Mouse (Mus musculus): ENCODE data around the gene Zfp706. TPM values are rescaled to one million over a fixed set of nuclear protein-coding genes. Genes with fewer than 3 reads are reported as not detected.

The Zfp706 gene
- total and polyA plus RNA-seq, 2 experiments: 22.5 TPM

GRCm38 (mm10) chr15:36968295-36968694 is 39.3 kb downstream of the Zfp706 start:
- no peaks in the 10 kb centered on the region for H3K36me3 ChIP-seq (ENCODE audit: control insufficient read depth, insufficient read depth, low read length)
- H3K4me1 ChIP-seq (ENCODE audit: control insufficient read depth, insufficient read depth, low read length): peaks cover 2% of the 10 kb centered on the region; the same call in 1 of the 2 replicates
- no peak overlapping the region for H3K9ac ChIP-seq (ENCODE audit: low read depth, low read length)
- H3K27ac ChIP-seq (replicated peaks; ENCODE audit: insufficient read depth, low read depth, low read length): no peak overlapping the region
- no peaks in the 10 kb centered on the region for H3K27me3 ChIP-seq (ENCODE audit: control insufficient read depth, insufficient read depth, low read length)
- 10% methylated on average over 1 of the region's 1 CpGs for WGBS
- no peak for DNase-seq (ENCODE audit: extremely low read depth, low read depth, low spot score)
- H3K4me3 ChIP-seq (ENCODE audit: insufficient read depth, low read depth, low read length): no peak overlapping the region
- no peaks in the 10 kb centered on the region for H3K79me2 ChIP-seq (ENCODE audit: control insufficient read depth, insufficient read depth, low read length)
- no peak for TF ChIP-seq CTCF (IDR thresholded peaks at IDR 0.05; ENCODE audit: low read depth, low read length)
- no peak for TF ChIP-seq POLR2A (IDR thresholded peaks at IDR 0.05; ENCODE audit: extremely low read depth, insufficient read depth, low read length)

DNA sequence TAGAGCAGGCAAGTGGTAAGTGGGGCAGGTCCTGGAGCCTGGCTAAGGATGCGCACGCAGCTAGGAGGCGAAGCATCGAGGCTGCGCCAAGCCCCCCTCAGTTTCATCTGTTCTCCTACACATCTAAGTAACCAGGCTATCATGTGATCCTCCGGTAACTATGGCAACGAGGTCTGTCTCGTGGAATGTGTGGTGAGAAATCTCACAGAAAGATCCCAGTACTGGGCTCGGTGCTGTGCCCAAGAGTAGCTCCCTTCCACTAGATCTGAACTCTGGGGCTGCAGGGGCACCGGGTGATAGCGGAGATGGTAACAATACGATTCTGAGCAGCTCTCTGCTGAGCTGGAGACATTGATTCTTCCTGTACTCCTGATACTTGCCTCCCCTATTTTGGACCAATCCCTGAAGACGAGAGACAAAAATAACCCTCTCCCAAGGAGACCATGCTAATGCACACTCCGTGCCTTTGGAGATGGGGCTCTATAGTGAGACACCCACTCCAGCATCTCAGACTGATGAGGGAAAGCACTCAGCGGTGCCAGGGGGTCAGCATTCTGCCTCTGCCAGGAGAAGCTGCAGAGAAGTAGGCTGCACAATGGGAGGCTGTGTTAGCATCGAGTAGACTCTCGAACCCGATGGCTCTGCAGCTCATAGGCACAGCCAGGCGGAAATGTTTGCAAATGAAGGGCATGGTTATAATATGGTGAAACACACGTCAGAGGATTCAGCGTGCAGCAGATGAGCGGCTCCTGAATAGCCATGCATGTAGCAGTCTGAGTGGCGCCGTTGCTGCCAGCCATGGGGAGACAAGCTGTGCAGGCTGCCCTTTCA is 40.0 kb downstream of the Zfp706 start:
- 57% methylated on average over 24 of the region's 24 CpGs for WGBS
- TF ChIP-seq POLR2A (IDR thresholded peaks at IDR 0.05; ENCODE audit: extremely low read depth, insufficient read depth, low read length) (no peak), CTCF (IDR thresholded peaks at IDR 0.05; ENCODE audit: low read depth, low read length) (no peak)
- Histone ChIP-seq H3K9ac (ENCODE audit: low read depth, low read length) (no peak overlapping the region), H3K4me3 (ENCODE audit: insufficient read depth, low read depth, low read length) (no peak overlapping the region), H3K27ac (replicated peaks; ENCODE audit: insufficient read depth, low read depth, low read length) (no peak overlapping the region), H3K27me3 (ENCODE audit: control insufficient read depth, insufficient read depth, low read length) (no peaks in the 10 kb centered on the region), H3K4me1 (ENCODE audit: control insufficient read depth, insufficient read depth, low read length) (peaks cover 2% of the 10 kb centered on the region; the same call in 1 of the 2 replicates), H3K79me2 (ENCODE audit: control insufficient read depth, insufficient read depth, low read length) (no peaks in the 10 kb centered on the region), H3K36me3 (ENCODE audit: control insufficient read depth, insufficient read depth, low read length) (no peaks in the 10 kb centered on the region)
- DNase-seq (ENCODE audit: extremely low read depth, low read depth, low spot score): no peak

- Histone ChIP-seq H3K4me3 (ENCODE audit: insufficient read depth, low read depth, low read length) (no peak overlapping the region), H3K36me3 (ENCODE audit: control insufficient read depth, insufficient read depth, low read length) (no peaks in the 10 kb centered on the region), H3K27me3 (ENCODE audit: control insufficient read depth, insufficient read depth, low read length) (no peaks in the 10 kb centered on the region), H3K9ac (ENCODE audit: low read depth, low read length) (no peak overlapping the region), H3K27ac (replicated peaks; ENCODE audit: insufficient read depth, low read depth, low read length) (no peak overlapping the region), H3K79me2 (ENCODE audit: control insufficient read depth, insufficient read depth, low read length) (no peaks in the 10 kb centered on the region), H3K4me1 (ENCODE audit: control insufficient read depth, insufficient read depth, low read length) (peaks cover 2% of the 10 kb centered on the region; the same call in 1 of the 2 replicates)
- TF ChIP-seq CTCF (IDR thresholded peaks at IDR 0.05; ENCODE audit: low read depth, low read length): no peak
- no peak for TF ChIP-seq POLR2A (IDR thresholded peaks at IDR 0.05; ENCODE audit: extremely low read depth, insufficient read depth, low read length)
- whole genome bisulfite sequencing: 55% methylated on average over 7 of the region's 7 CpGs
- no peak for DNase-seq (ENCODE audit: extremely low read depth, low read depth, low spot score)
These were observed 40.6 kb downstream of the Zfp706 start for GRCm38 (mm10) chr15:36966940-36967339.

DNA sequence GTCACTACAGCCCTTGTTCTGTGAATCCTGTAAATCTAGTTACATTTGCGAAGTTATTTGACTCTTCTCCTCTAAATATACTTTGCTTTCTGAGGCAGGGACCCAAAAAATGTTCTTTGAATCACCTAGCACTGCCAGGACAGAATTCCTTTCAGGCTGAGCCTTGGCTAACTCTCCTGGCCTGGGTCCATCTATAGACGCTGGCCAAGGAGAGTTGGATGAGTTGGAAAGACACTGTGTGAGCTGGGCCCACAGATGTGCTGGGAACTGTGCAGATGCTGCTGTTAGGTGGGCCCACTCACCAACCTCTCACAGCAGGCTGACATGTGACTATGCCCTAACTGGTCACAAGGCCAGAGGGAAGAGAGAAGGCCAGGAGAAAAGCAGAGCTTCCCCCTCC is 41.1 kb downstream of the Zfp706 start:
- Histone ChIP-seq H3K27ac (replicated peaks; ENCODE audit: insufficient read depth, low read depth, low read length) (no peak overlapping the region), H3K79me2 (ENCODE audit: control insufficient read depth, insufficient read depth, low read length) (no peaks in the 10 kb centered on the region), H3K4me1 (ENCODE audit: control insufficient read depth, insufficient read depth, low read length) (peaks cover 2% of the 10 kb centered on the region; the same call in 1 of the 2 replicates), H3K36me3 (ENCODE audit: control insufficient read depth, insufficient read depth, low read length) (no peaks in the 10 kb centered on the region), H3K27me3 (ENCODE audit: control insufficient read depth, insufficient read depth, low read length) (no peaks in the 10 kb centered on the region), H3K9ac (ENCODE audit: low read depth, low read length) (no peak overlapping the region), H3K4me3 (ENCODE audit: insufficient read depth, low read depth, low read length) (no peak overlapping the region)
- peak; percentile 50 for DNase-seq (ENCODE audit: extremely low read depth, low read depth, low spot score)
- TF ChIP-seq POLR2A (IDR thresholded peaks at IDR 0.05; ENCODE audit: extremely low read depth, insufficient read depth, low read length) (no peak), CTCF (IDR thresholded peaks at IDR 0.05; ENCODE audit: low read depth, low read length) (no peak)
- WGBS: 46% methylated on average over 2 of the region's 2 CpGs

- WGBS: 85% methylated on average over 4 of the region's 4 CpGs
- no peak for TF ChIP-seq CTCF (IDR thresholded peaks at IDR 0.05; ENCODE audit: low read depth, low read length)
- TF ChIP-seq POLR2A (IDR thresholded peaks at IDR 0.05; ENCODE audit: extremely low read depth, insufficient read depth, low read length): no peak
These were observed 41.8 kb downstream of the Zfp706 start for GRCm38 (mm10) chr15:36965743-36966142.

DNA sequence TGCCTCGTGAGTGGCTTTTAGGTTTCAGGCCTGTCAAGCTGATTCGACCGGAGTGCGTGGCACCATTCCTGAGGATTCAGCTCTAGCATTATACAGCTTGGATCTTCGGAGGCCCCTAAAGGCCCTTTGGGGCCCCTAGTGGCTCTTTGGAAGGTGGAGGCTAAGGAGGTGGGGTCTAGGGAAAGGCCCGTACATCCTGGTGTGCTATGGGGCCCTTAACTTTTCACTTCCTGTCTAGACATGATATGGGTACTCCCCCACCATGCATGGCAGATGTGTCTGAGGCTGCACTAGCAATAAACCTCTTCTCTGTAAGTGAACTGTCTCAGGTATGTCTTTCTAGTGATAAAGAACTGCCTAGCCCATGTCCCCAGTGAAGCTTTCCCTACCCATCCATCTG is 44.6 kb downstream of the Zfp706 start:
- 94% methylated on average over 6 of the region's 6 CpGs for WGBS
- TF ChIP-seq CTCF (IDR thresholded peaks at IDR 0.05; ENCODE audit: low read depth, low read length) (no peak), POLR2A (IDR thresholded peaks at IDR 0.05; ENCODE audit: extremely low read depth, insufficient read depth, low read length) (no peak)
- no peaks in the 10 kb centered on the region for H3K79me2 ChIP-seq (ENCODE audit: control insufficient read depth, insufficient read depth, low read length)

More at GRCm38 (mm10) chr15:36965743-36966142, 41.8 kb downstream of the Zfp706 start:
- Histone ChIP-seq H3K36me3 (ENCODE audit: control insufficient read depth, insufficient read depth, low read length) (no peaks in the 10 kb centered on the region), H3K4me1 (ENCODE audit: control insufficient read depth, insufficient read depth, low read length) (peaks cover 5% of the 10 kb centered on the region; the same call in 1 of the 2 replicates), H3K79me2 (ENCODE audit: control insufficient read depth, insufficient read depth, low read length) (no peaks in the 10 kb centered on the region), H3K9ac (ENCODE audit: low read depth, low read length) (no peak overlapping the region), H3K4me3 (ENCODE audit: insufficient read depth, low read depth, low read length) (no peak overlapping the region), H3K27me3 (ENCODE audit: control insufficient read depth, insufficient read depth, low read length) (no peaks in the 10 kb centered on the region), H3K27ac (replicated peaks; ENCODE audit: insufficient read depth, low read depth, low read length) (no peak overlapping the region)
- DNase-seq (ENCODE audit: extremely low read depth, low read depth, low spot score): no peak

More for the DNA sequence above, 44.6 kb downstream of the Zfp706 start:
- Histone ChIP-seq H3K4me1 (ENCODE audit: control insufficient read depth, insufficient read depth, low read length) (peaks cover 10% of the 10 kb centered on the region), H3K27me3 (ENCODE audit: control insufficient read depth, insufficient read depth, low read length) (no peaks in the 10 kb centered on the region), H3K4me3 (ENCODE audit: insufficient read depth, low read depth, low read length) (no peak overlapping the region), H3K27ac (replicated peaks; ENCODE audit: insufficient read depth, low read depth, low read length) (no peak overlapping the region), H3K36me3 (ENCODE audit: control insufficient read depth, insufficient read depth, low read length) (no peaks in the 10 kb centered on the region), H3K9ac (ENCODE audit: low read depth, low read length) (no peak overlapping the region)
- no peak for DNase-seq (ENCODE audit: extremely low read depth, low read depth, low spot score)
